Mouse (Mus musculus) heart, embryonic 13.5 days (tissue): ENCODE data around the gene Phactr1. TPM values are rescaled to one million over a fixed set of nuclear protein-coding genes. Genes with fewer than 3 reads are reported as not detected.
A peak's percentile ranks its signal among the peaks of the same experiment; 100 is the strongest.

ENCODE experiments used
- ATAC-seq: fragments of 200-750 bp; cut with Nextera tagmentation; 2 replicates; pipeline ENCODE4 v1.8.0; 2017; ENCODE audit warnings: moderate TSS enrichment; ENCODE audit not compliant: insufficient number of reproducible peaks, low FRiP score, low TSS enrichment; ENCODE audit errors: extremely low read depth
- H3K27ac ChIP-seq: fragments of 300-500 bp; sonication (generic); replicated peaks from 2 replicates; pipeline ENCODE4 v1.5.1; 2015; ENCODE audit warnings: moderate library complexity, mild to moderate bottlenecking, inconsistent platforms
- H3K27me3 ChIP-seq: fragments of 300-500 bp; sonication (generic); replicated peaks from 2 replicates; pipeline ENCODE4 v1.6.1; 2015; ENCODE audit warnings: mild to moderate bottlenecking, inconsistent platforms
- H3K36me3 ChIP-seq: fragments of 300-500 bp; sonication (generic); 2 replicates; pipeline ENCODE4 v1.6.1; 2015; ENCODE audit warnings: mild to moderate bottlenecking, inconsistent platforms
- H3K4me1 ChIP-seq: fragments of 300-500 bp; sonication (generic); 2 replicates; pipeline ENCODE4 v1.6.1; 2015; ENCODE audit warnings: inconsistent platforms
- H3K4me2 ChIP-seq: fragments of 300-500 bp; sonication (generic); 2 replicates; pipeline ENCODE4 v1.6.1; 2015; ENCODE audit warnings: inconsistent platforms, mild to moderate bottlenecking, moderate library complexity
- H3K4me3 ChIP-seq: fragments of 300-500 bp; sonication (generic); 2 replicates; pipeline ENCODE4 v1.5.1; 2015; ENCODE audit warnings: moderate library complexity, mild to moderate bottlenecking, inconsistent platforms
- H3K9ac ChIP-seq: fragments of 300-500 bp; sonication (generic); 2 replicates; pipeline ENCODE4 v1.6.1; 2015; ENCODE audit warnings: inconsistent platforms, mild to moderate bottlenecking, moderate library complexity
- H3K9me3 ChIP-seq: fragments of 300-500 bp; sonication (generic); 2 replicates; pipeline ENCODE4 v1.6.1; 2016; ENCODE audit warnings: inconsistent platforms
- WGBS: fragments of 180-500 bp; shearing (Covaris S2); methylation state at CpG from one replicate; pipeline ENCODE4 v1.1.7; 2015; ENCODE audit warnings: mixed read lengths; 5-methylcytosine and 5-hydroxymethylcytosine counted together
- polyA plus RNA-seq: library from polyadenylated mRNA; unstranded; fragments of >200 nt; fragmentation: Nextera tagmentation; extraction: Ambion mirVana; gene quantifications from 2 replicates; pipeline ENCODE4 v1.2.1, GENCODE M21; 2015

Gene Phactr1
- polyA plus RNA-seq, 1 experiment from 2014 or later, result 5.2 TPM

- H3K36me3 ChIP-seq, result no peaks in the 10 kb centered on the region
- no peak overlapping the region for H3K27ac ChIP-seq
- peaks cover 56% of the 10 kb centered on the region for H3K4me1 ChIP-seq
- H3K9ac ChIP-seq, result no peak overlapping the region
- H3K27me3 ChIP-seq, result no peaks in the 10 kb centered on the region
- H3K9me3 ChIP-seq, result no peaks in the 10 kb centered on the region
- no peak overlapping the region for H3K4me2 ChIP-seq
- WGBS, result 78% methylated on average over 6 of the region's 6 CpGs
- no peak overlapping the region for H3K4me3 ChIP-seq
- no peak for ATAC-seq
These were observed 449.7 kb downstream of the Phactr1 start for GRCm38 (mm10) chr13:43130161-43130560.

DNA sequence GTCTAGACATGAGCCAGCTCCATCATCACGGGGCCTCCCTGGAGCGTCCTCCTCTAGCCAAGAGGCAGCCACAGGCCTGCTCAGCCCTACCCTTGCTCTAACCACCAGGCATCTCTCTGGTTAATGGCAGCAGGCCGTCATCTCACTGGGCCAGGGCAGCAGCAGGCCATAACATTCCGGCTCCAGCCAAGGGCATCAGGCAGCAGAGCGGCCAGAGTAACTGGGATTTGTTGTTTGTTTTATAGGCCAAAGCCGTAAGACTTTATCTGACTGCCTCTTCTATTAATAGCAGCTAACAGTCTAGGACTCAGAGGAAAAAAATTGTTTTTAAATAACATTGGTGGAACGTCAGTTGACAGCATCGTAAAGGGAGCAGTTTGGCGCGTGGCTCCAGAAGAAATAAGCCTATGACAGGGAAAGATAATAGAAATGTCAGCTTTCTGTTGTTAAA is 451.3 kb downstream of the Phactr1 start:
- H3K4me2 ChIP-seq, result no peak overlapping the region
- no peak overlapping the region for H3K4me3 ChIP-seq
- H3K27ac ChIP-seq, result peak overlapping the region; percentile 98
- peak; percentile 26; the same call in 1 of the 2 replicates for ATAC-seq
- WGBS, result 9% methylated on average over 10 of the region's 10 CpGs
- H3K27me3 ChIP-seq, result no peaks in the 10 kb centered on the region
- H3K9ac ChIP-seq, result peak overlapping the region; percentile 67
- no peaks in the 10 kb centered on the region for H3K9me3 ChIP-seq
- H3K36me3 ChIP-seq, result no peaks in the 10 kb centered on the region
- H3K4me1 ChIP-seq, result peaks cover 54% of the 10 kb centered on the region

DNA sequence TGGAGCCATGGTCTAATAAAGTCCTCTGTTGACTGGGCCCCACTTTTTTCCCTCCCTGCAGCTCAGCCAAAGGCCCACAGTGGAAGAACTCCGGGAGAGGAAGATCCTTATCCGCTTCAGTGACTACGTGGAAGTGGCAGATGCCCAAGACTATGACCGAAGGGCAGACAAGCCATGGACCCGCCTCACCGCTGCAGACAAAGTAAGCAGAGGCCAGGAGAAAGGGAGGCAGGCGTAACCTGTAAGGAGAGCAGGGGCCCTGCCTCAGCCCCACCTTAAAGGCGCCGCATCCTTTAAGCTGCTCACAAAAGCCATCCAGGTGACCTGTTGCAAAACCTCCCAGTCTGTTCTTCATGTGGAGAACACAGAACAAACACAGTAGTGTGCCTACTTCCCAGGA is 452.4 kb downstream of the Phactr1 start:
- Histone ChIP-seq H3K4me1 (peaks cover 54% of the 10 kb centered on the region), H3K9ac (0 out of 2 replicates have a peak overlapping the region, but pooled peaks have one; percentile 33), H3K27me3 (no peaks in the 10 kb centered on the region), H3K9me3 (no peaks in the 10 kb centered on the region), H3K4me3 (no peak overlapping the region), H3K36me3 (no peaks in the 10 kb centered on the region), H3K27ac (peak overlapping the region; percentile 98), H3K4me2 (no peak overlapping the region)
- ATAC-seq, result no peak
- 50% methylated on average over 9 of the region's 9 CpGs for WGBS

DNA sequence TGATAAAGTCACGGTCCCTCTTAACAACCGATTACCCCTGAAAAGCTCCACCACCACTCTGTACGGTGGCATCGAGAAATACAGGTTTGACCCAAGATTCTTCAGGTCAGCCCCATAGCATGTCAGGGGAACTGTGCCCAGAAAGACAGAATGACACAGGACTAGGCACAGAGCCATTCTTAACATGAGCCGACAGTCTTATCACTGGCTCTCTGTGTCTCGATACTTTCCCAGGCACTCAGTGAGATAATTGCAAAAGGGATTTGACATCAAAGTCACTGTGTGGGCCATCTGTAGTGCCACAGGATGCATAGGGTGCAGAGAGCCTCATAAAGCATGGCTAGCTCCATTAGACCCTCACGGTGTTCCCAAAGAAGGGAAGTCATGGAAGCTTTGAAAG is 453.0 kb downstream of the Phactr1 start:
- 26% methylated on average over 7 of the region's 7 CpGs for WGBS

GRCm38 (mm10) chr13:43134468-43134867 is 454.0 kb downstream of the Phactr1 start:
- Histone ChIP-seq H3K4me3 (no peak overlapping the region), H3K27me3 (no peaks in the 10 kb centered on the region), H3K36me3 (no peaks in the 10 kb centered on the region), H3K4me1 (peaks cover 52% of the 10 kb centered on the region), H3K27ac (peak overlapping the region; percentile 98), H3K4me2 (peak overlapping the region; percentile 13; the same call in 1 of the 2 replicates), H3K9ac (no peak overlapping the region), H3K9me3 (no peaks in the 10 kb centered on the region)
- ATAC-seq, result peak; percentile 32; the same call in 1 of the 2 replicates
- WGBS, result 12% methylated on average over 4 of the region's 4 CpGs

More for the DNA sequence above, 453.0 kb downstream of the Phactr1 start:
- H3K9ac ChIP-seq, result no peak overlapping the region
- no peak for ATAC-seq
- H3K4me1 ChIP-seq, result peaks cover 54% of the 10 kb centered on the region
- no peaks in the 10 kb centered on the region for H3K9me3 ChIP-seq
- no peak overlapping the region for H3K4me3 ChIP-seq
- no peaks in the 10 kb centered on the region for H3K27me3 ChIP-seq
- H3K27ac ChIP-seq, result peak overlapping the region; percentile 98
- no peak overlapping the region for H3K4me2 ChIP-seq
- no peaks in the 10 kb centered on the region for H3K36me3 ChIP-seq

- H3K27ac ChIP-seq, result no peak overlapping the region
- H3K9ac ChIP-seq, result no peak overlapping the region
- H3K9me3 ChIP-seq, result no peaks in the 10 kb centered on the region
- H3K4me3 ChIP-seq, result no peak overlapping the region
- peaks cover 18% of the 10 kb centered on the region for H3K4me1 ChIP-seq
- no peak for ATAC-seq
- H3K27me3 ChIP-seq, result no peaks in the 10 kb centered on the region
- WGBS, result 66% methylated on average over 7 of the region's 7 CpGs
- H3K4me2 ChIP-seq, result no peak overlapping the region
- 0 out of 2 replicates have a peak, but pooled peaks cover 1% of the 10 kb centered on the region for H3K36me3 ChIP-seq
These were observed 464.4 kb downstream of the Phactr1 start for GRCm38 (mm10) chr13:43144720-43145418.

GRCm38 (mm10) chr13:43146515-43147258 is 466.3 kb downstream of the Phactr1 start:
- Histone ChIP-seq H3K4me3 (no peak overlapping the region), H3K36me3 (peaks cover 18% of the 10 kb centered on the region), H3K4me2 (no peak overlapping the region), H3K9me3 (no peaks in the 10 kb centered on the region), H3K9ac (no peak overlapping the region), H3K27ac (no peak overlapping the region), H3K4me1 (peaks cover 18% of the 10 kb centered on the region), H3K27me3 (no peaks in the 10 kb centered on the region)
- ATAC-seq, result no peak
- WGBS, result 44% methylated on average over 8 of the region's 8 CpGs

DNA sequence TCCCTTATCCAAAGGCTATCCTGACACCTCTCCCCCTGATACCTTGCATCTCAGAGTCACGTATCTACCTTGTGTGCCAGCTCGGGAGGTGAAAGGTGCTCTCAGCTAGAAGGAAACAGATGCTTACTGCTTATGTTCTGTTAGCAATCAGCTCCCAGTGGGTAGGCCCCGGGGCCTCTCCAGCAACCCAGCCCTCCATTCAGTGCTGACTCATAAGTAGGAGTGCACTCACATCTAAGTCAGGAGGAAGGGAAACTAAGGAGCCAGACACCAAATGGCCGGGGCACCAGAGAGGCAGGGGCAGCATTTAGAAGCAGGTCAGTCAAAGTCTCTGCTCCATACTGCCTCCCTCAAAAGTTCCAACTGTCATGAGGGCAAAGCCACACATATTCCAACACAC is 468.3 kb downstream of the Phactr1 start:
- Histone ChIP-seq H3K9me3 (no peaks in the 10 kb centered on the region), H3K4me3 (no peak overlapping the region), H3K9ac (no peak overlapping the region), H3K4me1 (peaks cover 21% of the 10 kb centered on the region), H3K36me3 (peaks cover 36% of the 10 kb centered on the region), H3K27me3 (no peaks in the 10 kb centered on the region), H3K27ac (no peak overlapping the region), H3K4me2 (no peak overlapping the region)
- 63% methylated on average over 4 of the region's 4 CpGs for WGBS
- ATAC-seq, result no peak

DNA sequence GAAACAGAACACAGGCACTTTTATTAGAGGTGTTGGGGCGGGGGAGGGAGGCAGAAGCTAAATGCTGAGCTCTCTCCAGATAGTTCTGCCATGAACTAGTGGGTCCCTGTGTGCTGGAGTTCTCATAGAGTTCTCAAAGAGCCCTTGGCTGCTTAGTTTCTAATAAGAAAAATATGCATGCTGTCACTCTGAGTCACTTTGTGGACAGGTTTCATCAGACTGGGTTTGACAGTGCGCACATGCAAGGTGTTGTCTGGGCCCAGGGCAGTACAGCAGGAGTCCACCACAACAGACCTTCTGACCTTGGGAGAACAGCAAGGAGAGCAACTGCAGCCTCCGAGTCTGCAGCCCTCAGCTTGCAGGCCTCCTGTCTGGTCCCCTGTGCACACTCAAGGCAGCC is 469.2 kb downstream of the Phactr1 start:
- Histone ChIP-seq H3K27ac (peak overlapping the region; percentile 53; the same call in 1 of the 2 replicates), H3K9ac (no peak overlapping the region), H3K4me2 (no peak overlapping the region), H3K36me3 (peaks cover 45% of the 10 kb centered on the region), H3K27me3 (no peaks in the 10 kb centered on the region), H3K9me3 (no peaks in the 10 kb centered on the region), H3K4me3 (no peak overlapping the region), H3K4me1 (peaks cover 21% of the 10 kb centered on the region)
- no peak for ATAC-seq
- 64% methylated on average over 3 of the region's 3 CpGs for WGBS

- H3K4me2 ChIP-seq, result no peak overlapping the region
- no peak overlapping the region for H3K9ac ChIP-seq
- H3K4me1 ChIP-seq, result peaks cover 11% of the 10 kb centered on the region
- no peak for ATAC-seq
- 78% methylated on average over 14 of the region's 14 CpGs for WGBS
- H3K27ac ChIP-seq, result no peak overlapping the region
- no peaks in the 10 kb centered on the region for H3K27me3 ChIP-seq
- H3K36me3 ChIP-seq, result peaks cover 61% of the 10 kb centered on the region
- H3K9me3 ChIP-seq, result no peaks in the 10 kb centered on the region
- H3K4me3 ChIP-seq, result no peak overlapping the region
These were observed 471.6 kb downstream of the Phactr1 start for GRCm38 (mm10) chr13:43152005-43152520.

DNA sequence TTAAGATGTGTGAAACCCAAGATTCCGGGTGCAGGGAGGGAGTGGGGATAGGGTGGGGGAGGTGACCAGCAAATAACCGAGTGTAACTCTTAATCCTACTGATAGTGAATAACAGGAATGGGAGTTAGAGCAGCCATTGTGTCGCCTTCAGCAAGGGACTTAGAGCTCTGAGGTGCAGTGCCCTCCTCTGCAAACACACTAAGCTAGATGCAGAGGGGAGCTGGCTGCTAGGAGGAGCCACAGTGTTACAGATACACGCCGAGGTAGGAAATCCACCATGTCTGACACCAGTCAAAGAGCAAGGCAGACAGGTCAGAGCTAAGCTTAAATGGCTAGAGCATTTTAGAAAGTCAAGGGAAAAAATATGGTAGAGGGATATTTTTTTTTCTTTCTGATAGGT is 476.9 kb downstream of the Phactr1 start:
- ATAC-seq, result no peak
- WGBS, result 37% methylated on average over 5 of the region's 5 CpGs
- H3K36me3 ChIP-seq, result peaks cover 61% of the 10 kb centered on the region

More for the DNA sequence above, 476.9 kb downstream of the Phactr1 start:
- Histone ChIP-seq H3K4me1 (peaks cover 29% of the 10 kb centered on the region), H3K4me3 (no peak overlapping the region), H3K9me3 (no peaks in the 10 kb centered on the region), H3K27ac (peak overlapping the region; percentile 34; the same call in 1 of the 2 replicates), H3K4me2 (0 out of 2 replicates have a peak overlapping the region, but pooled peaks have one; percentile 11), H3K9ac (0 out of 2 replicates have a peak overlapping the region, but pooled peaks have one; percentile 1), H3K27me3 (no peaks in the 10 kb centered on the region)
